Mouse (Mus musculus): Measurements from ENCODE around the gene Gfer.

Gfer gene

GRCm38 (mm10) chr17:24696011-24696697 is at the start of gene Gfer, which contains the start of gene Noxo1:
Gene Gfer (minus strand): TSS chr17:24696156.
Gene Noxo1 (plus strand): TSS chr17:24696234.
- peak; percentile 92 for DNase-seq (ENCODE audit: low spot score)

GRCm38 (mm10) chr17:24744381-24744780 is 48.4 kb upstream of the Gfer start:
- no peak for DNase-seq (ENCODE audit: low spot score)

GRCm38 (mm10) chr17:24743896-24744295 is 47.9 kb upstream of the Gfer start:
- no peak for DNase-seq (ENCODE audit: low spot score)

- no peak for DNase-seq (ENCODE audit: low spot score)
Measured at GRCm38 (mm10) chr17:24742307-24742706, 46.4 kb upstream of the Gfer start.

GRCm38 (mm10) chr17:24739926-24740325 is 44.0 kb upstream of the Gfer start:
- no peak for DNase-seq (ENCODE audit: low spot score)

GRCm38 (mm10) chr17:24738238-24738637 is 42.3 kb upstream of the Gfer start:
- no peak for DNase-seq (ENCODE audit: low spot score)

GRCm38 (mm10) chr17:24737135-24737810 is 41.3 kb upstream of the Gfer start:
- no peak for DNase-seq (ENCODE audit: low spot score)

GRCm38 (mm10) chr17:24736330-24737051 is 40.5 kb upstream of the Gfer start, which contains the start of gene Msrb1:
Gene Msrb1 (plus strand): TSS chr17:24736642.
- peak; percentile 83 for DNase-seq (ENCODE audit: low spot score)

- DNase-seq (ENCODE audit: low spot score): no peak
Measured at GRCm38 (mm10) chr17:24735446-24735845, 39.5 kb upstream of the Gfer start.

GRCm38 (mm10) chr17:24734513-24734912 is 38.6 kb upstream of the Gfer start:
- no peak for DNase-seq (ENCODE audit: low spot score)

- DNase-seq (ENCODE audit: low spot score): no peak
Measured at GRCm38 (mm10) chr17:24733434-24734050, 37.6 kb upstream of the Gfer start.

GRCm38 (mm10) chr17:24732233-24732935 is 36.4 kb upstream of the Gfer start:
- no peak for DNase-seq (ENCODE audit: low spot score)

- DNase-seq (ENCODE audit: low spot score): no peak
Measured at GRCm38 (mm10) chr17:24730787-24731186, 34.8 kb upstream of the Gfer start.

- peak; percentile 62 for DNase-seq (ENCODE audit: low spot score)
Measured at GRCm38 (mm10) chr17:24729067-24729466, 33.1 kb upstream of the Gfer start.

- no peak for DNase-seq (ENCODE audit: low spot score)
Measured at GRCm38 (mm10) chr17:24728184-24728583, 32.2 kb upstream of the Gfer start.

- no peak for DNase-seq (ENCODE audit: low spot score)
Measured at GRCm38 (mm10) chr17:24727618-24728017, 31.7 kb upstream of the Gfer start, which contains the start of gene Rpl3l. Gene Rpl3l (plus strand): TSS chr17:24727820.

- no peak for DNase-seq (ENCODE audit: low spot score)
Measured at GRCm38 (mm10) chr17:24725637-24726390, 29.9 kb upstream of the Gfer start.

- peak; percentile 97 for DNase-seq (ENCODE audit: low spot score)
Measured at GRCm38 (mm10) chr17:24724184-24724583, 28.2 kb upstream of the Gfer start, which contains the start of gene Ndufb10. Gene Ndufb10 (minus strand): TSS chr17:24724478.

- peak; percentile 36 for DNase-seq (ENCODE audit: low spot score)
Measured at GRCm38 (mm10) chr17:24723881-24724180, 27.9 kb upstream of the Gfer start.

- no peak for DNase-seq (ENCODE audit: low spot score)
Measured at GRCm38 (mm10) chr17:24723122-24723880, 27.3 kb upstream of the Gfer start.
